Mouse (Mus musculus): Measurements from ENCODE around the gene Zfp64. TPM values are rescaled to one million over a fixed set of nuclear protein-coding genes. Genes with fewer than 3 reads are reported as not detected.

The Zfp64 gene
- total and polyA plus RNA-seq, 3 experiments: 20.0 to 37.0 (median 25.1) TPM

- no peaks in the 10 kb centered on the region for H3K79me2 ChIP-seq (replicated peaks; ENCODE audit: control insufficient read depth, extremely low read depth, insufficient read depth, poor library complexity, severe bottlenecking)
- peak; percentile 90 for DNase-seq (ENCODE audit: extremely low read depth)
- H3K4me2 ChIP-seq (ENCODE audit: insufficient read depth, low read depth, poor library complexity, severe bottlenecking): no peak overlapping the region
- H3K27ac ChIP-seq (ENCODE audit: insufficient read depth, low read depth): no peak overlapping the region
- peaks cover 15% of the 10 kb centered on the region for H3K9me3 ChIP-seq (replicated peaks; ENCODE audit: low read length)
- H3K9ac ChIP-seq (ENCODE audit: insufficient read depth, low read depth): no peak overlapping the region
- in situ Hi-C loops (cut with MboI; ENCODE audit: low pct_ligation_motif_present, low pct_unique_long_range_greater_than_20kb, low sequenced_read_pairs): loop anchor here (25.0 kb wide), 1 partner anchor 430 kb away; no protein-coding TSS in a partner anchor
- dilution Hi-C loops (cut with MboI; ENCODE audit: extremely low pct_ligation_motif_present, extremely low pct_unique_long_range_greater_than_20kb, low sequenced_read_pairs): no loop called here
- TF ChIP-seq ELF1 (IDR thresholded peaks at IDR 0.05; ENCODE audit: low read depth, low read length) (no peak), ETS1 (conservative IDR thresholded peaks at IDR 0.05; ENCODE audit: low read depth, low read length) (peak; percentile 62), TCF12 (IDR thresholded peaks at IDR 0.05; ENCODE audit: low read depth, low read length) (peak; percentile 35; the same call in 1 of the 2 replicates), EP300 (IDR thresholded peaks at IDR 0.05; ENCODE audit: low read length) (peak; percentile 21; the same call in 1 of the 2 replicates), MEF2A (IDR thresholded peaks at IDR 0.05; ENCODE audit: borderline replicate concordance, low read depth, low read length) (0 out of 2 replicates have a peak, but pooled peaks have one; percentile 21), MAZ (IDR thresholded peaks at IDR 0.05; ENCODE audit: low read depth, low read length) (peak; percentile 52; the same call in 1 of the 2 replicates), POLR2AphosphoS2 (IDR thresholded peaks at IDR 0.05; ENCODE audit: low read depth, low read length) (no peak)
- H3K27me3 ChIP-seq (replicated peaks): no peaks in the 10 kb centered on the region
- peaks cover 0 to 67% of the 10 kb centered on the region in 2 experiments; a peak in 2 of 4 replicates for H3K4me1 ChIP-seq (ENCODE audit: control insufficient read depth in 1 of 2, insufficient read depth in 2 of 2)
- H3K4me3 ChIP-seq (replicated peaks in 1 of 3; ENCODE audit: low read depth in 2 of 3, low read length in 2 of 3, poor library complexity in 1 of 3): no peak overlapping the region
- H3K36me3 ChIP-seq (replicated peaks in 1 of 2; ENCODE audit: control insufficient read depth in 1 of 2, insufficient read depth in 1 of 2, low read length in 1 of 2): peaks cover 0 to 19% of the 10 kb centered on the region in 2 experiments
These were observed 63.3 kb downstream of the Zfp64 start for GRCm38 (mm10) chr2:168892057-168892456.

GRCm38 (mm10) chr2:168884641-168885040, 70.7 kb downstream of the Zfp64 start:
- dilution Hi-C loops (cut with MboI; ENCODE audit: extremely low pct_ligation_motif_present, extremely low pct_unique_long_range_greater_than_20kb, low sequenced_read_pairs) (no loop called here), in situ Hi-C loops (cut with MboI; ENCODE audit: low pct_ligation_motif_present, low pct_unique_long_range_greater_than_20kb, low sequenced_read_pairs) (loop anchor here (25.0 kb wide), 1 partner anchor 422 kb away; no protein-coding TSS in a partner anchor)
- no peak overlapping the region for H3K9ac ChIP-seq (ENCODE audit: insufficient read depth, low read depth)
- no peaks in the 10 kb centered on the region for H3K36me3 ChIP-seq (replicated peaks in 1 of 2; ENCODE audit: control insufficient read depth in 1 of 2, insufficient read depth in 1 of 2, low read length in 1 of 2)
- no peak overlapping the region for H3K4me3 ChIP-seq (replicated peaks in 1 of 3; ENCODE audit: low read depth in 2 of 3, low read length in 2 of 3, poor library complexity in 1 of 3)
- H3K79me2 ChIP-seq (replicated peaks; ENCODE audit: control insufficient read depth, extremely low read depth, insufficient read depth, poor library complexity, severe bottlenecking): no peaks in the 10 kb centered on the region
- DNase-seq (ENCODE audit: extremely low read depth): peak; percentile 73
- H3K27me3 ChIP-seq (replicated peaks): no peaks in the 10 kb centered on the region
- peaks cover 0 to 43% of the 10 kb centered on the region in 2 experiments; a peak in 2 of 4 replicates for H3K4me1 ChIP-seq (ENCODE audit: control insufficient read depth in 1 of 2, insufficient read depth in 2 of 2)
- H3K27ac ChIP-seq (ENCODE audit: insufficient read depth, low read depth): no peak overlapping the region
- TF ChIP-seq CHD2 (IDR thresholded peaks at IDR 0.05; ENCODE audit: low read length): no peak
- 0 out of 4 replicates have a peak, but pooled peaks of 1 of the 2 experiments have one; percentile 6 for TF ChIP-seq CTCF (conservative IDR thresholded peaks at IDR 0.05 in 1 of 2, IDR thresholded peaks at IDR 0.05 in 1 of 2; ENCODE audit: low read depth in 2 of 2, low read length in 2 of 2)
- TF ChIP-seq ETS1 (conservative IDR thresholded peaks at IDR 0.05; ENCODE audit: low read depth, low read length): peak; percentile 15; the same call in 1 of the 2 replicates
- no peak for TF ChIP-seq POLR2A (IDR thresholded peaks at IDR 0.05; ENCODE audit: low read depth, low read length)
- no peak overlapping the region for H3K4me2 ChIP-seq (ENCODE audit: insufficient read depth, low read depth, poor library complexity, severe bottlenecking)
- no peaks in the 10 kb centered on the region for H3K9me3 ChIP-seq (replicated peaks; ENCODE audit: low read length)

GRCm38 (mm10) chr2:168882997-168883396, 72.4 kb downstream of the Zfp64 start:
- Histone ChIP-seq H3K4me1 (ENCODE audit: control insufficient read depth in 1 of 2, insufficient read depth in 2 of 2) (peaks cover 0 to 31% of the 10 kb centered on the region in 2 experiments; a peak in 2 of 4 replicates), H3K9ac (ENCODE audit: insufficient read depth, low read depth) (no peak overlapping the region), H3K27ac (ENCODE audit: insufficient read depth, low read depth) (no peak overlapping the region), H3K9me3 (replicated peaks; ENCODE audit: low read length) (no peaks in the 10 kb centered on the region), H3K4me3 (replicated peaks in 1 of 3; ENCODE audit: low read depth in 2 of 3, low read length in 2 of 3, poor library complexity in 1 of 3) (no peak overlapping the region), H3K36me3 (replicated peaks in 1 of 2; ENCODE audit: control insufficient read depth in 1 of 2, insufficient read depth in 1 of 2, low read length in 1 of 2) (no peaks in the 10 kb centered on the region), H3K27me3 (replicated peaks) (no peaks in the 10 kb centered on the region), H3K4me2 (ENCODE audit: insufficient read depth, low read depth, poor library complexity, severe bottlenecking) (no peak overlapping the region), H3K79me2 (replicated peaks; ENCODE audit: control insufficient read depth, extremely low read depth, insufficient read depth, poor library complexity, severe bottlenecking) (no peaks in the 10 kb centered on the region)
- dilution Hi-C loops (cut with MboI; ENCODE audit: extremely low pct_ligation_motif_present, extremely low pct_unique_long_range_greater_than_20kb, low sequenced_read_pairs): no loop called here
- in situ Hi-C loops (cut with MboI; ENCODE audit: low pct_ligation_motif_present, low pct_unique_long_range_greater_than_20kb, low sequenced_read_pairs): loop anchor here (25.0 kb wide), 1 partner anchor 421 kb away; no protein-coding TSS in a partner anchor
- no peak for TF ChIP-seq GABPA (IDR thresholded peaks at IDR 0.05; ENCODE audit: insufficient replicate concordance, low read depth, low read length)
- TF ChIP-seq POLR2AphosphoS2 (IDR thresholded peaks at IDR 0.05; ENCODE audit: low read depth, low read length): no peak
- TF ChIP-seq NELFE (IDR thresholded peaks at IDR 0.05; ENCODE audit: low read depth, low read length): no peak
- no peak for DNase-seq (ENCODE audit: extremely low read depth)

Measured in CH12.LX (cell line).